Mouse (Mus musculus): ENCODE measurements around the gene Mucl3.

- TF ChIP-seq CTCF (conservative IDR thresholded peaks at IDR 0.05; ENCODE audit: low read length): no peak
- no peak for TF ChIP-seq POU5F1 (IDR thresholded peaks at IDR 0.05; ENCODE audit: borderline replicate concordance, low read length)
Observed at GRCm38 (mm10) chr17:35667334-35668065, 24.0 kb upstream of the Mucl3 start, which contains the start of gene Vars2.

Measured in E14TG2a.4 (cell line).